Mouse (Mus musculus): Measurements from ENCODE around the gene Dnajc4.
A peak's percentile ranks its signal among the peaks of the same experiment; 100 is the strongest.
"Not testable (repeated sequence)": the region's sequence is repeated elsewhere in the genome, so short reads cannot be mapped to it uniquely, and the experiment has no call there.

Dnajc4 gene

DNA sequence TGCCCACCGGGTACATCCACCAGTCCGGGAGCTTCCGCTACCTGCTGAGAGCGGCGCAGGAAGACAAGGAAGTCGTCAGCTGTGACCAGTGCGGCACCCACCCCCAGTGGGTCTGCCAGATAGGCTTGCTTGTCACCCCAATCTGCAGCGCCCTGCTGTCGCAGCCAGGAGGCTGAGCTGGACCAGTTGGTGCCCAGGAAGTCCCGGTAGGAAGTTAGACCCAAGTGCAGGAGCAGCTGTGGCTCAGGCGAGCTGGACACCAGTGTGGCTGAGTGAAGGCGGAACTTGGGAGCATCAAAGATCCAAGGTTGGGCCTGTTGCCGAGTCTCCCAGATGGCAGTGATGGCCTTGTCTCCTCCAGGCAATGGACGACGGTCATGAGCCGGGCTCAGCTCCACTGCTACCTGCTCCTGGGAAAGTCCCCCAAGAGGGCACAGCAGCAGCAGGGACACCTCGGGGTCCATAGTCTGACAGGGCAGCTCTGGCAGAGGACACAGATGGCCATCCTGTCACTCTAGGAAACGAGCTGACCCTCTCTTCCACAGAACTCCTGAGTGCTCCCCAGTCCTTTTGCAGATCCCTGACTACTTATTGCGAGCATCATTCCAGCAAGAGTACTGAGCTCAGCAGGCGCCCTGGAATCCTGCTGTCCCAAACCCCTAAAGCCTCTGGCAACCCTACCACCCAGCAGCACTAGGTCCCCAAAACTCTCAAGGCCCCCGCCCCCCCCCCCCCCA lies 3.1 kb upstream of the Dnajc4 start:
- DNase-seq (ENCODE audit: low spot score in 2 of 2) = no peak

GRCm38 (mm10) chr19:6994489-6994888 lies 2.1 kb upstream of the Dnajc4 start:
- peak in 1 of 2 experiments; percentile 24 for DNase-seq (ENCODE audit: low spot score in 2 of 2)

DNA sequence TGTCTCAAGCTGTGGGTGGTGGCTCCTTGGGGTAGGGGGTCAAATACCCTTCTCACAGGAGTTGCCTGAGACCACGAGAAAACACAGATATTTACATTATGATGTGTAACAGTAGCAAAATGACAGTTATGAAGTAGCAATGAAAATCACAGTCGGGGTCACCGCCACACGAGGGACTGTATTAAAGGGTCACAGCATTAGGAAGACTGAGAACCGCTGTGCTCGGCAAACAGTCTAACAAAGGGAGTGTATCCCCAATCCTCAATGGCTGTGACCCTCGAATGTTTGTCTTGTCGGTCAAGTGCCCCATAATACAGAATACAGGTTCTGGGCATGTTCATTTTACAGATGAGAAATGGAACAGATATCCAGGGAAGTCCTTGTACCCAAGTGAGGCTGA lies 1.6 kb upstream of the Dnajc4 start:
- peak in 1 of 2 experiments; percentile 24 for DNase-seq (ENCODE audit: low spot score in 2 of 2)

DNA sequence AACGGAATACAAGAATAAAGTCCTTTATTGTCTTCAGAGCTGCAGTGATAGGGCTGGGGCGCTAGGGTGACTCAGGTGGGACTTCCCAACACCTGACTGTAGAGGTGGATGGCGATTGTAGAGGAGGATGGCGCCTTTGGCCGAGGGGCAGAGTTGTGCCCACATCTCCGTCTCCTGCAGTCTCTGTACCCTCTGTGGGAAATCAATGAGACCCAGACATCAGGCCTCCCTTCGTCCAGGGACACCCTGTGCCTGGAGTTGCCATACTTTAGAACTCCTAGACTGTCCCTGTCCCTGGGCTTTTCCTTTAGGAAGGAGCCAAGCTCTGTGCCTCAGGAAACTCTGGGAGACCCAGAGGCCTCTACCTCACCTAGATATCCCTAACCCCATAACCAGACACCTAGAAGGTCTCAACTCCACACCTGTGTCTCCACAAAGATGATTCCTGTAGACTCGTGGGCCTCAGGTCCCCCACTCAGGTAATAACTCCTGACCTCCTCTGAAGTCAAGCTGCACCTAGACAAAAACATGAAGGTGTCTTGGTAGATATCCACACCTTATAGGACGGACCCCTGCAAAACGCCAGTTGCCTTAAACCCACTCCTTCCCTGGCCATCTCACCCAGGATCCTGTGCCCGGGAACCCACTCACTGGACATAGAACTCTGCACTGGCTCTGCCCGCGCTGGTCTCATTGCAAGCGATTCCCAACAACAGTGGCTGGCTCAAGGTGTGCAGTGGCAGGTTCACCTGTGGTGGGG lies 819 bp upstream of the Dnajc4 start:
- DNase-seq (ENCODE audit: low spot score in 2 of 2) = peak in 1 of 2 experiments; percentile 31

DNA sequence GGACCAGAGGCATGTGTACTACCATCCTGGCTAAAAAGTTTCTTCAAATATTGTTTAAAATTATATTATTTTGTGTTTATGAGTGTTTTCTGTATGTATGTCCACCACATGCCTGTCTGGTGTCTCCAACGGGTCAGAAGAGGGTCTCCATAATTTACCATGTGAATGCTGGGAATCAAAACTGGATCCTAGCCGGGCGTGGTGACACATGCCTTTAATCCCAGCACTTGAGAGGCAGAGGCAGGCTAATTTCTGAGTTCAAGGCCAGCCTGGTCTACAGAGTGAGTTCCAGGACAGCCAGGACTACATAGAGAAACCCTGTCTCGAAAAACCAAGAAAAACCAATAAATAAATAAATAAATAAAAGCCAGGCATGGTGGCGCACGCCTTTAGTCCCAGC lies 1.2 kb downstream of the Dnajc4 start:
- not testable (repeated sequence) for DNase-seq (ENCODE audit: low spot score in 2 of 2)

GRCm38 (mm10) chr19:6990712-6991111 lies 1.7 kb downstream of the Dnajc4 start:
- no peak for DNase-seq (ENCODE audit: low spot score in 2 of 2)

DNA sequence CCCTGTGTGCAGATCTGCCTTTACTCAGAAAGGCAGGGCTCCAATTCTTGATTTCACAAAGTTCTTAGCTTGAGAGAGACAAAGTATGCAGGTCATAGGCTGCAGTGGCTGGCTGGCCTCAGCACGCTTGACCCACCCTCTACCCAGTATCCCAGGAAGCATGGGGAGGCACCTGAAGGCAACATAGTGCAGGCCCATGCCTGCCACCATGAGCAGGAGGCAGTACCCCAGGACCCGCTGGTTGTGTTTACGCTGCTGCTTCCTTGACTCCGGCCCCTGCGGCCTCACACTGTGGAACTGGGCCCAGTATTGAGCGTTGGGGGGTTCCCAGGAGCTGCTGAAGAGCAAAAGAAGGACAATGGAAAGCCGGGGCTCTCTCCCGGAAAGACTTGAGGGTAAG lies 3.1 kb downstream of the Dnajc4 start:
- peak in 1 of 2 experiments; percentile 33 for DNase-seq (ENCODE audit: low spot score in 2 of 2)

GRCm38 (mm10) chr19:6987904-6988285 lies 4.5 kb downstream of the Dnajc4 start:
- DNase-seq (ENCODE audit: low spot score in 2 of 2) = no peak

GRCm38 (mm10) chr19:6987061-6987903 lies 5.1 kb downstream of the Dnajc4 start, which contains the start of gene Vegfb:
Gene Vegfb (minus strand): TSS chr19:6987651.
- DNase-seq (ENCODE audit: low spot score in 2 of 2) = peak in 1 of 2 experiments; percentile 74

GRCm38 (mm10) chr19:6985951-6986708 lies 6.2 kb downstream of the Dnajc4 start:
- DNase-seq (ENCODE audit: low spot score in 2 of 2) = peak in 1 of 2 experiments; percentile 30

DNA sequence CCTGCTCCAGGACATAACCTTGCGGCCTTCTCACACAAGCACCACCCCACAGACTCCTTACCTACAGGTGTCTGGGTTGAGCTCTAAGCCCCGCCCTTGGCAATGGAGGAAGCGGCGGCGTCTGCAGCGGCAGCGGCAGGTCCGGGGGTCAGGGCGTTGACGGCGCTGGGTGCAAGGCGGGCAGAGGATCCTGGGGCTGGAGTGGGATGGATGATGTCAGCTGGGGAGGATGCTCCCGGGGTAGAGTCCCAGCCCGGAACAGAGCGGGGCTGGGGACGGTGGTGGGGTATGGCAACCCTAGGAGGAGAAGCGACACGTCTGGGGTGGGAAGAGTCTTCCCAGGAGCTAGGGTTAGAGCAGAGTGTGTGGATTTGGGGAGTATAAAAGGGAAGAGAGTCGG lies 7.1 kb downstream of the Dnajc4 start:
- peak in 1 of 2 experiments; percentile 28 for DNase-seq (ENCODE audit: low spot score in 2 of 2)

DNA sequence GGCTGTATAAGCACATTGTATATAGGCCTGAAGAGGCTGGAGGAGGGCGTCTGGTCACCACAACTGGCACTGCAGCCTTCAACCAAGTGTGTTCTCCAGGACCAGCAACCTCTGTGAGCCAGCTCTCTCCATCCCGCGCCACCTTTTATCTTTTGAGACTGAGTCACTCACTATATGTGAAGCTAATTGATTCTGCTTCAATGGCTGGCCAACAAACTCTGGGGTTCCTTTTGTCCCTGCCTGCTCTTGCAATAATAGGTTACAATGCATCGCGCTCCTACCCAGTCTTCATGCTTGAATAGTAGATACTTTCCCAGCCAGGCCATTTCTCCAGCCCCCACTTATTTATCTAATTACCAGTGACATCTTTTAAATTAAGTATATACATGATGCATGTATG lies 8.8 kb downstream of the Dnajc4 start:
- DNase-seq (ENCODE audit: low spot score in 2 of 2) = no peak

DNA sequence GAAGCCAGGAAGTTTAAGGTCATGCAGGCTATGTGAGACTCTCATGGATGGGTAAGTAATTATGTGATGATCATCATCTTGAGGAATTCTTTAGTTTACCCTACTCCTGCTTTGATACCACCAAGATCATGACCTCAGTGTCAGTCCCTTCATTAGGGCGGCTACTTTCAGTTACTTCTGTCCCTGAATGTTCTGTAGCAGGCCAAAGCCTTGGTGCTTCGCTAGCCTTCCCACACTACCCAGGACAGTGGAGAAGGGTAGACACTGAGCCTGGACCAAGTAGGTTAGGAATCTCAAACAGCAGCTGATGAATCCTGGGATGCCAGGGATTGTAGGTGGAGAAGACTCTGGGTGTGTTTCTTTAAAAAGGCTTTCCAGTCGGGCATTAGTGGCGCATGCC lies 10.9 kb downstream of the Dnajc4 start:
- no peak for DNase-seq (ENCODE audit: low spot score in 2 of 2)

- DNase-seq (ENCODE audit: low spot score in 2 of 2) = peak; percentile 99
Observed at GRCm38 (mm10) chr19:6980381-6981093, 11.8 kb downstream of the Dnajc4 start, which contains the start of gene Fkbp2. Gene Fkbp2 (minus strand): TSS chr19:6980501.

GRCm38 (mm10) chr19:6979486-6980380 lies 12.6 kb downstream of the Dnajc4 start:
- DNase-seq (ENCODE audit: low spot score in 2 of 2) = peak; percentile 100

DNA sequence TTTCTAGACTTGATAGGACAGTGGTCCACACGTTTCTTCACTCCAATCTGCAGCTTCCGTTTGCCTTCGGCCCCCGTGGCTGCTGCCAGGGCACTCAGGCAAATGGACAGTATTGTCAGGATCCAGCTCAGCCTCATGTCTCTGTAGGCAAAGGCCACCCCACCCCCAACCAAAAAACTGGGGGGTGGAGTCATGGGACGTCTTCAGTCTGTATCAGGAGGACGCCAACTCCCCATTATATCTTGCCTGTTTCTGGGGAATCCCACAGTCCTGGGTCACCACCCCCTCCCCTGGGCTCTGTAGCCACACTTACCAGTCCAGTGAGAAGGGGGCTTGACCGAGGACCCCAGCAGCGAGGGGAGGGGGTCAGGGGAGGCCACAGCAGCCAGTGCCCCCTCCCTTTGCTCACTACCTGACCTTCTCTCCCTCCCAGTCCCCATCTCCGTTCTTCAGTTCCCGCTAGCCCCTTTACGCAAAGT lies 13.3 kb downstream of the Dnajc4 start:
- DNase-seq (ENCODE audit: low spot score in 2 of 2) = peak; percentile 70 to 81

DNA sequence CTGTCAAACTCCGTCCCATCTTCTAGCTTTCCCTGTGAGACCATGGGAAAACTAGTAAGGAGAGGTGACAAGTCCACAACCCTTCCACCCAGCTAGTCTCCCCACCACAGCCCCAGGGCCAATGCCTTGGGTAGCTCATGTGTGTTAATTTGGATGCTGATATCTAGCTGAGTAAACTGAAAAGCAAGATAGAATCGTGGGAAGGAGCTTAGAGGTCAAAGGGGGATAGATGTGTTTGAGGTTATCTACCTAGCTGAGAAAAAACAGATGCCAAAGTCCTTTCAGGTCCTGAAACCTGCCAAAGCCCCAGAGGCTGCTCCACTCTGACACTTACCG lies 13.8 kb downstream of the Dnajc4 start:
- DNase-seq (ENCODE audit: low spot score in 2 of 2) = no peak

DNA sequence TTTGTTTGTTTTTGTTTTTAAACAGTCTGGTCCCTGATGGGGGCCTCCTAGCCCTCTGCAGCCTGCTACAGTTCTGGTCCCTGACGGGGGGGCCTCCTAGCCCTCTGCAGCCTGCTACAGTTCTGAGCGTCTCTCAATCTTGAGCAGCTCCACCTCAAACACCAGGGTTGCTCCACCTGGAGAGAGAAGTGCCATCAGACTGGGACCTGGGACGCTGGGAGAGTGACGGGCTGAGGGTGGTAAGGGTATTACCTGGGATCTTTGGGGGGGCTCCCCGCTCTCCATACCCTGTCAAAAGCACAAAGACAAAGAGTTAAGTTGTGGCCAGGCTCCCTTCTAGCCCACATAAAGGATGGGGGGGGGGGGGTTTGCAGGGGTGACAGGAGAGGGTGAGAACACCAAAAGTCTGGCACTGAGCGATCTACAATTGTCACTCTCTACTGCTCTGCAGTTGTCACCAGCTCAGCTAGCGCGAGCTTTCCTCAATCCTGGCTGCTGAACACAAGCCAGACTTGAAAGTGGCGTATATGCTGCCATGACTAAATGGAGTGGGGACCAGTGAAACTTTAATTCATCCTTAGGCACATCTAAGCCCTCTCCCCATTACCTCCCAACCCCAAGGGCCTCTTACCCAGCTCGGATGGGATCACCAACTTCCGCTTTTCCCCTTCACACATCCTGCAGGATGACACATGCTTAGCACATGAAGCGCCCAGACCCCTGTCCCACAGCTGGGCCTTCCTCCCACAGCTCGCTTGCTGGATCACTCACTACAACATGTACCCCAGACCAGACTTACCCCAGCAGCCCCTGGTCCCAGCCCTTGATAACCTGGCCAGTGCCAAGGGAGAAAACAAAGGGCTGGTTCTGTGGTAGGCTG lies 14.4 kb downstream of the Dnajc4 start:
- no peak for DNase-seq (ENCODE audit: low spot score in 2 of 2)
